Mouse (Mus musculus) gonadal fat pad, adult 2 months (tissue): ENCODE results near the gene Utp3. TPM values are rescaled to one million over a fixed set of nuclear protein-coding genes. Genes with fewer than 3 reads are reported as not detected.
A peak's percentile ranks its signal among the peaks of the same experiment; 100 is the strongest.

ENCODE experiments used
- DNase-seq: peaks from one replicate; pipeline ENCODE4 v3.0.0-alpha.2; 2012; ENCODE audit warnings: low read depth
- polyA plus RNA-seq: library from polyadenylated mRNA; depleted of rRNA; stranded (reverse); fragments of >200 nt; gene quantifications from 2 replicates; pipeline ENCODE4 v1.2.3, GENCODE M21; 2012

Gene Utp3
- polyA plus RNA-seq, 1 experiment: 9.4 TPM

DNA sequence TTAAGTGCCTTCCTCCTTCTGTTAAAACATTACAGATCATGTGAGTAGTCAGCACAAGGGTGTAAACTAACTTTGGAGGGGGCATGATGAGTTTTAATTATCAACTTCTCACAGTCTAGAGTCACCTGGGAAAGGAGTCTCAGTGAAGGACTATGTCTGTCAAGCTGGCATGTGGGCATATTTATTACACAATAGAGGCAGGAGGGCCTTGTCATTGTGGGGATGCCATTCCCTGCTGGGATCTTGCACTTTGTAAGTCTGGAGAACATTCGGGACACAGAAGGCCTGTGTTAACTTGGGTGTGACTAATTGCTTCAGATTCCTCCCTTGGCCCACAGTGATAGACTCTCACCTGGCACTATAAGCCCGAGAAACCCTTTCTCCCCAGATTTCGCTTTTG, 15.3 kb downstream of the Utp3 start:
- DNase-seq: no peak

- DNase-seq: no peak
These were observed 20.6 kb downstream of the Utp3 start for GRCm38 (mm10) chr5:88574829-88575228.

- peak; percentile 66 for DNase-seq
These were observed 21.5 kb downstream of the Utp3 start for GRCm38 (mm10) chr5:88575506-88576338.

DNA sequence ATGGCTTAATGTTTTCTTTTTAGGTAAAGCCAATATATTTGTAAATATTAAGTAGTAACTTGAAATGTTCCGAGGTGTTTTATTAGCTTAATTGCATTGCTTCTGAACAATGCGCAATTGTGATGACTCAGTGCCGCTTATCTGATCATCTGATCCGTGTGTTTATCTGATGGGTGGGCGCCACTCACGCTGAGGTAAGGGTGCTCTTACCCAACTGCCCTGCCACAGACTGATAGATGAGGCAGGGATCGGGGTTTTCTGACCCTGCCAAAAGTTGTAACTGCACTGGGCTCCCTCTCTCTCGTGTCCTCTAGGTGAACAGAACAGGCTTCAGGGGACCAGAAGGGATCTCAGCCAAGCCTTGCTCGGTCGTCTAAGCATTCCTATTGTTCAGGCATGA, 26.4 kb downstream of the Utp3 start:
- peak; percentile 85 for DNase-seq

DNA sequence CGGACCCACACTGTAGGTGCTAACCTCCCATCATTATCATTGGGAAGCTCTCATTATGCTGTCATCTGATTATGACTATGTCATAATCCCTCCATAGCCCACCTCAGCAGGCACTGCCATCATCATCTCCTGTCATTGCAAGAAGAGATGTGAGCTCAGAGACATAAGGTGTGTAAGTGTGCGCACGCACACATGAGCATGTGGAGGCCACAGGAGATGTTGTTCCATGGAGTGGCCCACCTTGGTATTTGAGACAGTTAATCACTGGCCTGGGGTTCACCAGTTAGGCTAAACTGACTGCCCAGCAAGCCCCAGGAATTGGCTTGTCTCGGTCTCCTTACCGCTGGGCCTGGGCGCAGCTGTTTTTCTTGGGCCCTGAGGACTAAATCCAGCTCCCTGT, 27.1 kb downstream of the Utp3 start:
- DNase-seq: no peak

GRCm38 (mm10) chr5:88583271-88584031, 29.2 kb downstream of the Utp3 start:
- no peak for DNase-seq

DNA sequence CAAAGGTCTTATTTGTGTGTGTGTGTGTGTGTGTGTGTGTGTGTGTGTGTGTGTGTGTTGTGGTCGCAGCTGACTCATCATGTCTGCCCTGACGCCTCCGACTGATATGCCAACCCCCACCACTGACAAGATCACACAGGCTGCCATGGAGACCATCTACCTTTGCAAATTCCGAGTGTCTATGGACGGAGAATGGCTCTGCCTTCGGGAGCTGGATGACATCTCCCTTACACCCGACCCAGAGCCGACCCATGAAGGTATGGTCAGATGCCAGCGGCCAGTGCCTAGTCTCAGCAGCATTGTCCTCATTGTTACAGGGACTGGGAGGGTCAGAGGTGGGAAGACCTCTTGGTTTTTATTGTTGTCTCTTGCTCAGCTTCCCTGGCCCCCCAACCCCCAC, 29.8 kb downstream of the Utp3 start:
- no peak for DNase-seq

DNA sequence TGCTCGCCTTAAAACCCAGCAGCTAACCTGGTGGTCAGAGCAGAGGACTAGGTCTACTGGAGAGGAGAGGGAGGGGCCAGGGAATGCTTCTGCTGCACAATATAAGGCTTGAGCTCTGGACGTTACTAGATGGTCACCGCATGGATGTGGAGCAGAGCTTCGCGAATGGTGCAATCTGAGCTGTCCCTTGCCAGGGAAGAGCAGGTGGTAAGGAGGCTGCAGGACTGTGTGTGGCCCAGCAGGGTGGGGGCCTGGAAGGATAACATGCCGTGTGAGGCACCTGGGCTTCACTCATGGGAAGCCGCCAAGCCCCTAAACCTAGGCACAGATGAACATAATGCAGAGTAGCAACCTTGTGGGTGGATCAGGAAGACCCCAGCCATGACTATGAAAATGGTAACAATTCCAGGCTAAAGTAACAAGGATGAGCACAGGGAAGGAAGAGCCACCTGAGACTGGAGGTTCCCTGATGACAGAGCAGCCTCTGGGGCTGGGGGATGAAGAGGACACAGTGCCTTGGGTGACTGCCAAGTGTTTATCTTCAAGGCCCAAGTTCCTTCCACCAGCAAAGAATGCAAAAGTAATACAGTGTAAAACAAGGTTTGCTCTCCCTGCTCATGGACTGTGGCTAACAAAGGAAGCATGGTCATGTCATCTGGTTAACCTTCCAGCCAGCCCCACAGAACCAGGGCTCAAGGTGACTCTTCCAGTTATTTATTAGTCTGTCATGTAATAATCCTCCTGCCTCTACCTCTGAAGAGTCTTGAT, 32.3 kb downstream of the Utp3 start:
- no peak for DNase-seq

GRCm38 (mm10) chr5:88587211-88587934, 33.1 kb downstream of the Utp3 start:
- no peak for DNase-seq

- DNase-seq: no peak
These were observed 34.2 kb downstream of the Utp3 start for GRCm38 (mm10) chr5:88588481-88588880.

- no peak for DNase-seq
These were observed 39.3 kb downstream of the Utp3 start for GRCm38 (mm10) chr5:88593421-88594172.

DNA sequence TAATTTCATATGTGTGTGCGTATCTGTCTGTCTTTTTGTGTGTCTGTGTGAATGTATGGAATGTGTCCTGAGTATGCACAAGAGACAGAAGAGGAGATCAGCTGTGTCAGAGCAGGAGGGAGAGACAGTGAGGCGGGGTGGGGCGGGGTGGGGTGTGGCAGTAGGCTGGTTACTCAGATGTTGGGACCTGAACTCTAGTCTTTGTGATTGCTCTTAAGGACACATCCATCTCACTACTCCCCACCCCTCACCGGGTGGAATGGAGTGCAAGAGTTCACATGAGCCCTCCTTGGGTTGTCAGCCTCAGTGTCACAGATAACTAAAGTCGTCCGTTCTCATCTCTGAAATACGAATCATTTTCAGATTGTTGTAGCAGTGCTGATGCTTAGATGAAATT, 39.9 kb downstream of the Utp3 start:
- no peak for DNase-seq

- DNase-seq: no peak
These were observed 41.5 kb downstream of the Utp3 start for GRCm38 (mm10) chr5:88595537-88596455.

DNA sequence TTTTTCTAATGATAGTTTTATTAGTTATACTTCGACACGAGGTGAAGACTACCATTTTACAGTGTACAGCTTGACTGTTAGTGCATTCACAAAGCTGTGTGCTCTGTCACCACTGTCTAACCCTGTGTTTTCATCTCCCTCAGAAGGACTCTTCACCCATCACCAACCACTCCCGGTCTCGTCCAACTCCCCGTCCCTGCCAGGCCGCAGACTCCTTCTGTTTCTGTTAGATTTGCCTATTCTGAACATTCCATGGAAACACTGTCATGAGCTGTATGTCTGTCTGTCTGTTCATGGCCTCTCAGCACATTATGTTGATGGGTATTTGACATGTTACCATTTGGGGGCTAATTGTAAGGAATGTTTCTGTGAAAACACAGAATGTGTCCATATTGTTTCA, 44.7 kb downstream of the Utp3 start:
- DNase-seq: no peak

GRCm38 (mm10) chr5:88602030-88602429, 47.8 kb downstream of the Utp3 start:
- DNase-seq: no peak

DNA sequence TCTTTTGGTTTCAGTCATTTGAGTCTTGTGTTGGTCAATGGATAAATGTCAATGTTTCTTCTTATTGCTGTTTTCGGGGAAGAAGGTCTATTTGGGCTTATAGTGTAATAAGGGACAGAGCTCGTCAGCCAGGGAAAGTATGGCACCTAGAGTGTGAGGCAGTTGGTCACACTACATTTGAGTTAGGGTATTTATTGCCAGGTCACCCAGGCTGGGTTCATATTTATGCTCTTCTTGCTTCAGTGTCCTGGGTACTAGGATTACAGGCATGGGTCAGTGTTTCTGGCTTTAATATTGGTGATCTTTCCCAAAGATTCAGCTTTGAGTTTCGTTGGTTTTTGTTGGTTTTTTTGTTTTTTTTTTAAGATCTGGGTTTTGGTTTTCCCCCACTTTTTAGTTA, 48.5 kb downstream of the Utp3 start:
- DNase-seq: no peak

DNA sequence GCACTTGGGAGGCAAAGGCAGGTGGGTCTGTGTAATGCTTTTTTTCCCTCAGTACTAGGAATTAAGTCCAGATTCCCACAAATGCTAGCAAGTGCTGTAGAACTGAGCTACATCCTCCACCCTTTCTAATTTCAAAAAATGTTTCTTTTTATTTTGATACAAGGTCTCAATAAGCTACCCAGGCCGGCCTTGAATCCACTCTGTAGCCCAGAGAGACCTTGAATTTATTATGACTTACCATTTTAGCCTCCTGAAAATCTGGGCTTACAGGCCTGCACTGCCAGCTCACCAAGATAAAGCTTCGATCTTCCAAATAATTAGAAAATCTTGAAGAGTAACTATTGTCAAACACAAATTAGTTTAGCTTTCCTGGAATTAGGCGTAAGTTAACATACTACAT, 49.8 kb downstream of the Utp3 start:
- DNase-seq: no peak

GRCm38 (mm10) chr5:88604641-88605358, 50.5 kb downstream of the Utp3 start:
- no peak for DNase-seq
